Mouse (Mus musculus): ENCODE data around the gene Gm21970. TPM values are rescaled to one million over a fixed set of nuclear protein-coding genes. Genes with fewer than 3 reads are reported as not detected.

The Gm21970 gene
- polyA plus RNA-seq, 1 experiment from 2014 or later = not detected

DNA sequence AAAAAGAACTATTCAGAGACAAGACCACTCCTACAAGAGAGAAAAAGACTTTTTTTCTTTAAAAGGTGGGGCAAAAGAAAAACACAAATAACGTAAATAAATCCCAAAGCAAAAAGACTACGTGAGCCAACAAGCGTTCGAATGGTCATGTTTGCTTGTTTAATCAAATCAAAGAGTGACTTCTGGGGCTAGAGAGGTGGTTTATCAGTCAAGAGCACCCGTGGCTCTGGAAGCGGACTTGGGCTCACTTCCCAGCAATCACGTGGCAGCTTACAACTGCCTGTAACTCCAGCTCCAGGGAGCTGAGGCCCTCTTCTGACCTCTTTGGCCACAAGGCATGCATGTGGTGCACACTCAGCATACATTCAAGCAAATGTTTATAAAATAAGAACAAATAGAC, 49.8 kb downstream of the Gm21970 start:
- Histone ChIP-seq H3K27ac (ENCODE audit: low read length) (no peak overlapping the region), H3K4me3 (replicated peaks; ENCODE audit: low read length) (no peak overlapping the region), H3K9me3 (ENCODE audit: control insufficient read depth, low read length) (no peaks in the 10 kb centered on the region), H3K36me3 (ENCODE audit: control insufficient read depth, insufficient read depth) (no peaks in the 10 kb centered on the region), H3K9ac (replicated peaks; ENCODE audit: low read depth, low read length) (no peak overlapping the region), H3K27me3 (replicated peaks; ENCODE audit: control insufficient read depth, insufficient read depth, low read length) (no peaks in the 10 kb centered on the region), H3K4me2 (ENCODE audit: low read length) (no peak overlapping the region), H3K4me1 (replicated peaks; ENCODE audit: control insufficient read depth, insufficient read depth, low read length) (no peaks in the 10 kb centered on the region)
- WGBS = 69% methylated on average over 7 of the region's 7 CpGs
- no peak for ATAC-seq

DNA sequence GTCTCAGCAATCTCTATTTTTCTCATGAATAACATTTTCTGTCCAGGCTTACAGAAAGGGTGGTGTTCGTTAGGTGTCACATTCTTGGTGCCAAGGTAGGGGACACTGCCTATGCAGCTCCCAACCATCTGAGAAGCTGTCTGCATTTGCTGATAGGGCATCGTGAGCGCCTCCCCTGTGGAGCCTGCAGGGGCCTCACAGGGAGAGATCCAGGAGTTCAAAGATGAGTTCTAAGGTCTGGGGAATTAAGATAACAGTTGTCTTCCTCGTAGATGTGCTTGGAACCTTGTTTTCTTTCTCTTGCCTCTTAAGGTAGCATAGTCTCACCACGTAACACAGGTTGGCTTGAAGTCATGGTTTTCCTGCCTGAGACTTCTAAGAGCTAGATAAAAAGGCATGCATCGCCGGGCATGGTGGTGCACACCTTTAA, 50.3 kb downstream of the Gm21970 start:
- Histone ChIP-seq H3K4me3 (replicated peaks; ENCODE audit: low read length) (no peak overlapping the region), H3K36me3 (ENCODE audit: control insufficient read depth, insufficient read depth) (no peaks in the 10 kb centered on the region), H3K9me3 (ENCODE audit: control insufficient read depth, low read length) (no peaks in the 10 kb centered on the region), H3K4me2 (ENCODE audit: low read length) (no peak overlapping the region), H3K9ac (replicated peaks; ENCODE audit: low read depth, low read length) (no peak overlapping the region), H3K4me1 (replicated peaks; ENCODE audit: control insufficient read depth, insufficient read depth, low read length) (no peaks in the 10 kb centered on the region), H3K27ac (ENCODE audit: low read length) (no peak overlapping the region), H3K27me3 (replicated peaks; ENCODE audit: control insufficient read depth, insufficient read depth, low read length) (no peaks in the 10 kb centered on the region)
- WGBS = 83% methylated on average over 7 of the region's 7 CpGs
- no peak for ATAC-seq

DNA sequence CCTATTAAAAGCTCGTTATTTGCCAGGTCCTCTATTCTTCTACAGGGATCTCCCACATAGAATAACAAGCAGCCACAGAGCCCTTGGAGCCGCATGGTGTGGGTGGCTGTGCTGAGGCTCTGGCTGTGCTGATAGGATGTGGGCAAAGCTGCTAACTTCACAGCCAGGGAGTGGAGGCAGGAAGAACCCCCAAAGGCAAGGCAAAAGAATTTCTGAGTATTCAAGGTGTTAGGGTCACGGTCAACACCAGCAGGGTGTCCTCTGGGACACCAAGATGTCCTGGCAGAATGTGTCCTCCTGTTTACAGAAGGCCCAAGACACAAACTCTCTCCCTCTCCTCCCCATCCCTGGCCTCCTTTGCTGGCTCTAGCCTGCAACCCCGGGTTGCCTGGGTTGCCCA, 50.9 kb downstream of the Gm21970 start:
- no peak overlapping the region for H3K4me2 ChIP-seq (ENCODE audit: low read length)
- H3K9me3 ChIP-seq (ENCODE audit: control insufficient read depth, low read length) = no peaks in the 10 kb centered on the region
- 66% methylated on average over 4 of the region's 4 CpGs for WGBS
- no peak overlapping the region for H3K9ac ChIP-seq (replicated peaks; ENCODE audit: low read depth, low read length)
- H3K27ac ChIP-seq (ENCODE audit: low read length) = no peak overlapping the region
- H3K4me3 ChIP-seq (replicated peaks; ENCODE audit: low read length) = no peak overlapping the region
- ATAC-seq = no peak
- H3K36me3 ChIP-seq (ENCODE audit: control insufficient read depth, insufficient read depth) = no peaks in the 10 kb centered on the region
- H3K27me3 ChIP-seq (replicated peaks; ENCODE audit: control insufficient read depth, insufficient read depth, low read length) = no peaks in the 10 kb centered on the region
- no peaks in the 10 kb centered on the region for H3K4me1 ChIP-seq (replicated peaks; ENCODE audit: control insufficient read depth, insufficient read depth, low read length)

GRCm38 (mm10) chr16:91443211-91443611, 51.7 kb downstream of the Gm21970 start:
- Histone ChIP-seq H3K27me3 (replicated peaks; ENCODE audit: control insufficient read depth, insufficient read depth, low read length) (no peaks in the 10 kb centered on the region), H3K9ac (replicated peaks; ENCODE audit: low read depth, low read length) (no peak overlapping the region), H3K4me3 (replicated peaks; ENCODE audit: low read length) (no peak overlapping the region), H3K4me2 (ENCODE audit: low read length) (no peak overlapping the region), H3K36me3 (ENCODE audit: control insufficient read depth, insufficient read depth) (no peaks in the 10 kb centered on the region), H3K4me1 (replicated peaks; ENCODE audit: control insufficient read depth, insufficient read depth, low read length) (no peaks in the 10 kb centered on the region), H3K27ac (ENCODE audit: low read length) (no peak overlapping the region), H3K9me3 (ENCODE audit: control insufficient read depth, low read length) (no peaks in the 10 kb centered on the region)
- 80% methylated on average over 8 of the region's 8 CpGs for WGBS
- ATAC-seq = no peak

GRCm38 (mm10) chr16:91444847-91445246, 53.3 kb downstream of the Gm21970 start:
- Histone ChIP-seq H3K36me3 (ENCODE audit: control insufficient read depth, insufficient read depth) (no peaks in the 10 kb centered on the region), H3K9me3 (ENCODE audit: control insufficient read depth, low read length) (no peaks in the 10 kb centered on the region), H3K27ac (ENCODE audit: low read length) (no peak overlapping the region), H3K4me2 (ENCODE audit: low read length) (no peak overlapping the region), H3K27me3 (replicated peaks; ENCODE audit: control insufficient read depth, insufficient read depth, low read length) (no peaks in the 10 kb centered on the region), H3K9ac (replicated peaks; ENCODE audit: low read depth, low read length) (no peak overlapping the region), H3K4me1 (replicated peaks; ENCODE audit: control insufficient read depth, insufficient read depth, low read length) (no peaks in the 10 kb centered on the region), H3K4me3 (replicated peaks; ENCODE audit: low read length) (no peak overlapping the region)
- ATAC-seq = no peak
- 93% methylated on average over 4 of the region's 4 CpGs for WGBS

GRCm38 (mm10) chr16:91445566-91445965, 54.0 kb downstream of the Gm21970 start:
- Histone ChIP-seq H3K4me1 (replicated peaks; ENCODE audit: control insufficient read depth, insufficient read depth, low read length) (no peaks in the 10 kb centered on the region), H3K27ac (ENCODE audit: low read length) (no peak overlapping the region), H3K9me3 (ENCODE audit: control insufficient read depth, low read length) (no peaks in the 10 kb centered on the region), H3K4me2 (ENCODE audit: low read length) (no peak overlapping the region), H3K36me3 (ENCODE audit: control insufficient read depth, insufficient read depth) (no peaks in the 10 kb centered on the region), H3K9ac (replicated peaks; ENCODE audit: low read depth, low read length) (no peak overlapping the region), H3K4me3 (replicated peaks; ENCODE audit: low read length) (no peak overlapping the region), H3K27me3 (replicated peaks; ENCODE audit: control insufficient read depth, insufficient read depth, low read length) (no peaks in the 10 kb centered on the region)
- no peak for ATAC-seq
- 91% methylated on average over 5 of the region's 5 CpGs for WGBS

DNA sequence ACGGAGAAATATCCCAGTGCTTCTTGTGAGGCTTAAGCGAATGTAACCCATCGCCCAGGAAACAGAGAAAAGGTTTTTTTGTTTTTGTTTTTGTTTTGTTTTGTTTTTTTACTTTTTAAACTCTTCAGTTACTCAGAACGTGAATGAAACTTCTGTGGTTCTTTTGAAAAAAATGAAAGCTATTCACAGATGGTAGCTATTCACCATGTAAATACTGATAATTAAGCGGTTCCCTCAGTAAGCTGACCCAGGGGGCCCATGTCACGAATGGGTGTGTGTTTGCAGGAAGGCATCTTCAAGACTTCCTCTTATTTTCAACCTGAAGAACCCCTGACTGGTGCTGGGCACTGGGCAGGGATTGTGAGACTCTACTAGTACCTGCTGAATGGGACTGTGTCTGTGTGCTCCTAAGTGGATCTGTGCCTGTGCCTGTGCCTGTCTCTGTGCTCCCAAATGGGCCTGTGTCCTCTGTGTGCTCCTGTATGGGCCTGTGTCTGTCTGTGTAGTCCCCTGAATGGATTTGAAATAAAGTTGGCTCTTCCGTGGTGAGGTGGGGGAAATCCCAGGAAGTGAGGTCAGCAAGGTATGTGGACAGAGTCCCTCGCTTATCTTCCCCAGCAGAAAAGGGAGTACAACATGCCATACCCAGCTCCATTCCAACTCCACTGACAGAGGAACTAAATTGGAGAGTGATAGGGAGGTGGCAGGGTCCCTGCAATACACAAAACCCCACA, 55.4 kb downstream of the Gm21970 start:
- ATAC-seq = no peak
- Histone ChIP-seq H3K27ac (ENCODE audit: low read length) (no peak overlapping the region), H3K36me3 (ENCODE audit: control insufficient read depth, insufficient read depth) (no peaks in the 10 kb centered on the region), H3K9me3 (ENCODE audit: control insufficient read depth, low read length) (no peaks in the 10 kb centered on the region), H3K4me1 (replicated peaks; ENCODE audit: control insufficient read depth, insufficient read depth, low read length) (no peaks in the 10 kb centered on the region), H3K4me3 (replicated peaks; ENCODE audit: low read length) (no peak overlapping the region), H3K9ac (replicated peaks; ENCODE audit: low read depth, low read length) (no peak overlapping the region), H3K27me3 (replicated peaks; ENCODE audit: control insufficient read depth, insufficient read depth, low read length) (no peaks in the 10 kb centered on the region), H3K4me2 (ENCODE audit: low read length) (no peak overlapping the region)
- 62% methylated on average over 8 of the region's 8 CpGs for WGBS

GRCm38 (mm10) chr16:91447512-91447900, 56.0 kb downstream of the Gm21970 start:
- Histone ChIP-seq H3K27me3 (replicated peaks; ENCODE audit: control insufficient read depth, insufficient read depth, low read length) (no peaks in the 10 kb centered on the region), H3K4me2 (ENCODE audit: low read length) (no peak overlapping the region), H3K27ac (ENCODE audit: low read length) (no peak overlapping the region), H3K9ac (replicated peaks; ENCODE audit: low read depth, low read length) (no peak overlapping the region), H3K36me3 (ENCODE audit: control insufficient read depth, insufficient read depth) (no peaks in the 10 kb centered on the region), H3K4me1 (replicated peaks; ENCODE audit: control insufficient read depth, insufficient read depth, low read length) (no peaks in the 10 kb centered on the region), H3K4me3 (replicated peaks; ENCODE audit: low read length) (no peak overlapping the region), H3K9me3 (ENCODE audit: control insufficient read depth, low read length) (no peaks in the 10 kb centered on the region)
- no peak for ATAC-seq
- WGBS = 72% methylated on average over 6 of the region's 6 CpGs

DNA sequence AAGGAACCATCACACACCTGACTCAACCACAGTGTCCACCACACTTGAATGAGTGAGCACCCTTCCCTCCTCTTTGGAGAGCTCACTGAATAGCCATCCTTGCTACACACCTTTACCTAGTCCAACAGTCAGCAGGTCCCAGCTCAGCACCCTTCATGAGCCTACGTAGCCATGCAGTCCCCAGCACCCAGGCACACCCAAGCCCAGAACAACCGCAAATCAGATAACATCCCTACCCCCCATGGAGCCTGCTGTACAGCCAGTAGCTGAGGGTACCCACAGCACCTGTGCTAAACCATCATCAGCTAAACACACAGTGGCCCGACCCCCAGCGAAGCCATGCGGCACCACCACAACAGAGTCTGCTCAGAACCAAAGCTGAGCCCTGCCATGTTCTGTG, 56.6 kb downstream of the Gm21970 start:
- no peak for ATAC-seq
- H3K4me1 ChIP-seq (replicated peaks; ENCODE audit: control insufficient read depth, insufficient read depth, low read length) = no peaks in the 10 kb centered on the region
- H3K9me3 ChIP-seq (ENCODE audit: control insufficient read depth, low read length) = no peaks in the 10 kb centered on the region
- no peaks in the 10 kb centered on the region for H3K36me3 ChIP-seq (ENCODE audit: control insufficient read depth, insufficient read depth)
- no peaks in the 10 kb centered on the region for H3K27me3 ChIP-seq (replicated peaks; ENCODE audit: control insufficient read depth, insufficient read depth, low read length)
- H3K9ac ChIP-seq (replicated peaks; ENCODE audit: low read depth, low read length) = no peak overlapping the region
- H3K4me3 ChIP-seq (replicated peaks; ENCODE audit: low read length) = no peak overlapping the region
- no peak overlapping the region for H3K4me2 ChIP-seq (ENCODE audit: low read length)
- no peak overlapping the region for H3K27ac ChIP-seq (ENCODE audit: low read length)
- 96% methylated on average over 5 of the region's 5 CpGs for WGBS

DNA sequence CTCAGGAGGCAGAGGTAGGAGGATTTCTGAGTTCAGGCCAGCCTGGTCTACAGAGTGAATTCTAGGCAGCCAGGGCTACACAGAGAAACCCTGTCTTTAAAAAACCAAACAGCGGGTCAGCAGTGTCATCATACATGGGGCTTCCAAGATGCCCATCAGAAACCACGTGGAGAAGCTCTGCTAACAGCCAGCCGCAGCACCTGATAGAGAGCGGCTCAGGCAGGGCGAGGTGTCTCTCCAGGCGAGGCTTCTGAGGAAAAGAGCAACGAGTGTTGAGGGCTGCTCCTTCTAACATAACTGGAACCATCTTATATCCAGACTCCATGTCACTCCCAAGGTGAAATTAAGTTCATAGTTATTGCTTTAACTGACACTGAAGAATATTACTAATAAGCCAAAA, 57.4 kb downstream of the Gm21970 start:
- H3K9ac ChIP-seq (replicated peaks; ENCODE audit: low read depth, low read length) = no peak overlapping the region
- H3K27ac ChIP-seq (ENCODE audit: low read length) = no peak overlapping the region
- H3K4me2 ChIP-seq (ENCODE audit: low read length) = no peak overlapping the region
- no peaks in the 10 kb centered on the region for H3K4me1 ChIP-seq (replicated peaks; ENCODE audit: control insufficient read depth, insufficient read depth, low read length)
- no peaks in the 10 kb centered on the region for H3K27me3 ChIP-seq (replicated peaks; ENCODE audit: control insufficient read depth, insufficient read depth, low read length)
- no peaks in the 10 kb centered on the region for H3K9me3 ChIP-seq (ENCODE audit: control insufficient read depth, low read length)
- H3K4me3 ChIP-seq (replicated peaks; ENCODE audit: low read length) = no peak overlapping the region
- 85% methylated on average over 7 of the region's 7 CpGs for WGBS
- no peak for ATAC-seq
- H3K36me3 ChIP-seq (ENCODE audit: control insufficient read depth, insufficient read depth) = no peaks in the 10 kb centered on the region

Measured in forebrain, embryonic 16.5 days (tissue).